Mouse (Mus musculus): Measurements from ENCODE around the gene Rptor. TPM values are rescaled to one million over a fixed set of nuclear protein-coding genes. Genes with fewer than 3 reads are reported as not detected.

Rptor gene
- total RNA-seq, 2 experiments from 2014 or later, result 6.7 to 10.1 TPM

- ATAC-seq (replicated peaks; ENCODE audit: low FRiP score, poor library complexity, severe bottlenecking), result no peak
Measured at GRCm38 (mm10) chr11:119941794-119942193, 339.1 kb downstream of the Rptor start.

DNA sequence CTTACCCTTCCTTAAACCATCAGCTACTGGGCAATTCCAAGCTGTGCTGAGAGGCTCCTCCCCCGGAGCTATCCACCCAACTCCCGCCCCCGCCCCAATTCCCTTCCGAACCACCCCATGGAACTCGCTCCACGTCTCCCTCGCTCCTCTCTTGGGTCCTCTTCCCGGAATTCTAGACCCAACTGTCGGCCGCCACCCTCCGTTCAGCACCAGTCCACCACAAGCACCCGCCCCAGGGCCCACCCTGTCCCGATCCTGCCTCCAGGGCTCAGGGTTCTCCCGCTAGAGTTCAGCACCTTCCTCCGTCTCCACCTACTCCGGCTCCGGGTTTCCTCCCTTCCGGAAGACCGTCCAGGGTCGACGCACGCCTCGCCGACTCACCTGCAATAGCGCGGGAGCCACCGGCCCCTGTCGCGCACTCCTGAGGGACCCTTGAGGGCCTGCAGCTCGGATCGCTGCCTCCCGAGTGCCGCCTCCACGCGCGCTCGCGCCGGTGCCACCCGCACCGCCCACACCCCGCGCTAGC, 339.6 kb downstream of the Rptor start:
- ATAC-seq (replicated peaks; ENCODE audit: low FRiP score, poor library complexity, severe bottlenecking), result no peak

- ATAC-seq (replicated peaks; ENCODE audit: low FRiP score, poor library complexity, severe bottlenecking), result peak; percentile 94
Measured at GRCm38 (mm10) chr11:119942727-119943427, 340.2 kb downstream of the Rptor start, which contains the start of gene Baiap2. Gene Baiap2 (plus strand): TSS chr11:119942763.

DNA sequence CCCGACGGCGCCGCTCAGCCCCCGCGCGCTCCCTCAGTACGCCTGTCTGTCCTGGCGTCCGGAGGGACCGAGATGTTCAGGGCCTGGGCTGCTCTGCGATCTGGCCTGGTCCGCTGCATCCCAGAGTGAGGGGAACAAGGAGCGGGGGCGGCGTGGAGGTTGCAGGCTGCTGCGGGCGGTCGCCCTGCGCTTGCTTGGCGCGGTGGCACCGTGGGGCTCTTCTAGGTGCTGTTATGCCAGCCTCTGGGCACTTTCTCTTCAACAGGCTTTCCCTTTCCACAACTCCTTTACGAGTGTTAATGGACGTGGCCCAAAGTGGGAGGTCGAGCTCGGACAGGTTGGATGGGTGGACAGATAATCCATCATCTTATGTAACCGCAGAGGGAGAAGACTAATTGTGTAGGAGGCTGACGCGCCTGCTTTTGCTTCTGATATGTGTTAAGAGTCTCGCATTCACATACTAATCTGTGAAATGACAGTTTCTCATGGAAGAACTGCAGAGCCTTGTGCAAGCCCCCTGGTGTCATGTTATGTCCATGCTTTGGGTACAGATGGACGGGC, 340.8 kb downstream of the Rptor start:
- ATAC-seq (replicated peaks; ENCODE audit: low FRiP score, poor library complexity, severe bottlenecking), result no peak

DNA sequence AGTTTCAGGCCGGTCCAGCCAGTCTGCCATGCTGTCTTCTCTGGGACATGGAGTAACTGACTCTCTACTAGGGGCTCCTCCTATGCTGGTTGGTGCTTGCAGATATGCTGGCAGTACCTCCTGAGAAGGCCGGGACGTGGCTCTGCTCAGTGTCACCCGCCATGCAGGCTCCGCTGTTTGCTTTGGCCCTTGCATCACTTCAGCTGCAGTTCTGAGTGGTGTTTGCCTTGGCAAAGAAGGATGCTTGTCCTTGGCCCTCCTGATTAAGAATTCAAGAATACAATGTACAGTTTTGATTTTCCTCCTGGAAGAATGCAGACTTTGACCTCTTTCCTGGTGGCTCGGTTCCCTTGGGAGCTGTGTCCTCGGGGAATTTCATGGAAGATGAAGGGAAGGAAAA, 342.6 kb downstream of the Rptor start:
- no peak for ATAC-seq (replicated peaks; ENCODE audit: low FRiP score, poor library complexity, severe bottlenecking)

DNA sequence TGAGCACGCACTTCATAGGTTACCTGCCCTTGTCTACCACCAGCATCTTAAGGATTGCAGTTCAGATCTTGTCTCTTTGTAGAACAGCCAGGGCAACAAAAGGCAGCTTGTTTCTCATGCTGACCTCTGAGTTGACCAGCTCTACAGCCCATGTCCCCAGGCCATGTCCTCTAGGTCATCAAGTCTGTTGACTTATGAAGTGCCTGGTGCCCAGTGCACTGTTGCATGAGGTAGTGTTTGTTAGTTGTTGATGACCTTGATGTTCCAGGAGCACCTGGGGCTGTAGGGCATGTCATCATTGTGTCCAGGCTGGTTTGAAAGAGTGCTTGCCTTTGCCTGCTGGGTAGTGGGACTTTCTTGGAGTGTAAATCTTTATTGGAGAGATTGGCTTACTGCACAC, 344.7 kb downstream of the Rptor start:
- no peak for ATAC-seq (replicated peaks; ENCODE audit: low FRiP score, poor library complexity, severe bottlenecking)

DNA sequence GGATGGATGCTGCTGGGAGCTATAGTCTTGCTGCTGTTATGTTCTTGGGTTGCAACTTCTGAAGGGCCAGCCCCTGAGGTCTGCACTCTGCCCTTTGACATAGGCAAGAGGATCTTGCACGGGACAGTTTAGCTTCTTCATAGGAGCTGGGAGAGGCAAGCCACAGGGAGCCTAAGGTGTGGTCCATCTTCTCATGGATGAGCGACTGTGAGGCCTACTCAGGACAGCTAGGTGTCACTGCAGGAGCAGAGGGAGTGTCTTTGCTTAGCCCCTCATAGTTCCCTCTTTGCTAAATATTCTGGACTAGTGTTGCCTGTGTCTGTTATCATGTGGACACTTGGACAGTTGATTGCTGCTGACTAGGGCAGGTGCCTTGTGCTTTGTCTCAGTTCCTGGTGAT, 345.2 kb downstream of the Rptor start:
- ATAC-seq (replicated peaks; ENCODE audit: low FRiP score, poor library complexity, severe bottlenecking), result no peak

- no peak for ATAC-seq (replicated peaks; ENCODE audit: low FRiP score, poor library complexity, severe bottlenecking)
Measured at GRCm38 (mm10) chr11:119948305-119948704, 345.6 kb downstream of the Rptor start.

- ATAC-seq (replicated peaks; ENCODE audit: low FRiP score, poor library complexity, severe bottlenecking), result no peak
Measured at GRCm38 (mm10) chr11:119948803-119949202, 346.1 kb downstream of the Rptor start.

Other genes with a start within 250 kb of the Rptor start
- gene Sgsh, start 247.4 kb upstream of the Rptor start, total RNA-seq (2015; ENCODE audit: low replicate concordance), result 2.5 and 3.8 TPM in 2 replicates
- 2.3 and 13.5 TPM in 2 replicates for gene Sgsh, start 247.4 kb upstream of the Rptor start, total RNA-seq (2017; ENCODE audit: low replicate concordance)
- gene Slc26a11, start 247.3 kb upstream of the Rptor start, total RNA-seq (2015; ENCODE audit: low replicate concordance), result 0.84 TPM in 1 of 2 replicates, not detected in the other
- gene Slc26a11, start 247.3 kb upstream of the Rptor start, total RNA-seq (2017; ENCODE audit: low replicate concordance), result not detected in 2 replicates
- gene Rnf213, start 209.8 kb upstream of the Rptor start, total RNA-seq (2015; ENCODE audit: low replicate concordance), result 83.4 and 100 TPM in 2 replicates
- gene Rnf213, start 209.8 kb upstream of the Rptor start, total RNA-seq (2017; ENCODE audit: low replicate concordance), result 79.2 and 88.4 TPM in 2 replicates
- gene Endov, start 111.6 kb upstream of the Rptor start, total RNA-seq (2015; ENCODE audit: low replicate concordance), result 3.8 and 7.6 TPM in 2 replicates
- 4.2 and 6.5 TPM in 2 replicates for gene Endov, start 111.6 kb upstream of the Rptor start, total RNA-seq (2017; ENCODE audit: low replicate concordance)
- gene Nptx1, start 55.2 kb upstream of the Rptor start, total RNA-seq (2015; ENCODE audit: low replicate concordance), result not detected in 2 replicates
- not detected in 2 replicates for gene Nptx1, start 55.2 kb upstream of the Rptor start, total RNA-seq (2017; ENCODE audit: low replicate concordance)